In genomic region chrX:53975545-53976272, GRCm38 (mm10) we compare ENCODE assay signal across 9 mouse cellular contexts.
A peak's percentile ranks its signal among the peaks of the same experiment; 100 is the strongest.
DNase-seq lines count a peak whose midpoint lies in the region; ATAC-seq and TF ChIP-seq lines count a peak whose summit lies in the region.
"Had no signal": no experiment of that assay in that cellular context is flagged by ENCODE, and none has a peak within 500 bp of the region (broad histone marks: within the 10 kb centered on the region; RNA-seq: fewer than 3 reads in every experiment).

No protein-coding gene starts in this region.

- no peaks in the 10 kb centered on the region for H3K36me3 ChIP-seq in kidney, embryonic 14.5 days (ENCODE audit: control insufficient read depth, insufficient read depth, low read length)
- no peaks in the 10 kb centered on the region for H3K36me3 ChIP-seq in embryonic facial prominence, embryonic 15.5 days
- no peaks in the 10 kb centered on the region for H3K36me3 ChIP-seq in intestine, postnatal 0 days (ENCODE audit: control insufficient read depth, insufficient read depth)
- H3K36me3 ChIP-seq in neural tube, embryonic 12.5 days: no peaks in the 10 kb centered on the region

- DNase-seq in kidney, postnatal 10 days: no peak
- DNase-seq in adrenal gland, postnatal 10 days: no peak
- no peak for DNase-seq in kidney, adult 9 months
- no peak for DNase-seq in left cerebral cortex, adult 18-20 months (ENCODE audit: low spot score in 2 of 2)
- DNase-seq: lung, adult 18-20 months had no signal

- H3K27me3 ChIP-seq in kidney, embryonic 14.5 days (ENCODE audit: control insufficient read depth, insufficient read depth, low read length): no peaks in the 10 kb centered on the region
- H3K27me3 ChIP-seq in embryonic facial prominence, embryonic 15.5 days: no peaks in the 10 kb centered on the region
- no peaks in the 10 kb centered on the region for H3K27me3 ChIP-seq in intestine, postnatal 0 days (replicated peaks; ENCODE audit: control insufficient read depth, insufficient read depth, low read length)
- peaks cover 12% of the 10 kb centered on the region; the same call in 1 of the 2 replicates for H3K27me3 ChIP-seq in neural tube, embryonic 12.5 days (replicated peaks)

- no peak overlapping the region for H3K9ac ChIP-seq in kidney, embryonic 14.5 days (ENCODE audit: low read depth, low read length)
- H3K9ac ChIP-seq in embryonic facial prominence, embryonic 15.5 days: no peak overlapping the region
- H3K9ac ChIP-seq in intestine, postnatal 0 days (ENCODE audit: low read depth, low read length): no peak overlapping the region
- H3K9ac ChIP-seq in neural tube, embryonic 12.5 days: no peak overlapping the region

- no peaks in the 10 kb centered on the region for H3K4me1 ChIP-seq in kidney, embryonic 14.5 days (ENCODE audit: control insufficient read depth, insufficient read depth, low read length)
- no peaks in the 10 kb centered on the region for H3K4me1 ChIP-seq in embryonic facial prominence, embryonic 15.5 days
- no peaks in the 10 kb centered on the region for H3K4me1 ChIP-seq in intestine, postnatal 0 days (replicated peaks; ENCODE audit: control insufficient read depth, insufficient read depth, low read length)
- no peaks in the 10 kb centered on the region for H3K4me1 ChIP-seq in neural tube, embryonic 12.5 days

- no peaks in the 10 kb centered on the region for H3K9me3 ChIP-seq in kidney, embryonic 14.5 days (ENCODE audit: control insufficient read depth, low read length)
- no peaks in the 10 kb centered on the region for H3K9me3 ChIP-seq in embryonic facial prominence, embryonic 15.5 days (replicated peaks)
- H3K9me3 ChIP-seq in intestine, postnatal 0 days (ENCODE audit: control insufficient read depth): no peaks in the 10 kb centered on the region
- H3K9me3 ChIP-seq in neural tube, embryonic 12.5 days: no peaks in the 10 kb centered on the region

- H3K27ac ChIP-seq in kidney, embryonic 14.5 days (ENCODE audit: low read depth, low read length): no peak overlapping the region
- no peak overlapping the region for H3K27ac ChIP-seq in embryonic facial prominence, embryonic 15.5 days (replicated peaks)
- no peak overlapping the region for H3K27ac ChIP-seq in intestine, postnatal 0 days (ENCODE audit: low read depth, low read length)
- H3K27ac ChIP-seq in neural tube, embryonic 12.5 days: no peak overlapping the region

- 27% methylated on average over 27 of the region's 28 CpGs for WGBS in kidney, embryonic 14.5 days
- WGBS in embryonic facial prominence, embryonic 15.5 days: 20% methylated on average over 27 of the region's 28 CpGs
- WGBS in intestine, postnatal 0 days: 18% methylated on average over 28 of the region's 28 CpGs
- WGBS in neural tube, embryonic 12.5 days: 15% methylated on average over 28 of the region's 28 CpGs

- peak overlapping the region; percentile 32 for H3K4me3 ChIP-seq in kidney, embryonic 14.5 days (ENCODE audit: low read length)
- H3K4me3 ChIP-seq in embryonic facial prominence, embryonic 15.5 days (replicated peaks): peak overlapping the region; percentile 37
- H3K4me3 ChIP-seq in intestine, postnatal 0 days (ENCODE audit: low read depth, low read length): peak overlapping the region; percentile 33
- peak overlapping the region; percentile 30 for H3K4me3 ChIP-seq in neural tube, embryonic 12.5 days

- ATAC-seq in kidney, embryonic 14.5 days (ENCODE audit: low FRiP score, low TSS enrichment): 0 out of 2 replicates have a peak, but pooled peaks have one; percentile 24
- no peak for ATAC-seq in embryonic facial prominence, embryonic 15.5 days (ENCODE audit: insufficient number of reproducible peaks, low FRiP score, low TSS enrichment, low read depth)
- ATAC-seq in intestine, postnatal 0 days: no peak
- ATAC-seq in neural tube, embryonic 12.5 days (ENCODE audit: low FRiP score, low read depth): peak; percentile 52

- H3K4me2 ChIP-seq in kidney, embryonic 14.5 days (replicated peaks; ENCODE audit: low read depth, low read length): peak overlapping the region; percentile 53
- peak overlapping the region; percentile 68 for H3K4me2 ChIP-seq in embryonic facial prominence, embryonic 15.5 days (replicated peaks)
- peak overlapping the region; percentile 62 for H3K4me2 ChIP-seq in intestine, postnatal 0 days (replicated peaks; ENCODE audit: low read depth)
- H3K4me2 ChIP-seq in neural tube, embryonic 12.5 days (replicated peaks): peak overlapping the region; percentile 71

- no peak for TF ChIP-seq CTCF in intestine, postnatal 0 days (IDR thresholded peaks at IDR 0.05; ENCODE audit: low read depth)

Comparison
In these comparisons a context has a peak if more than half of its experiments do, and no peak if none do; other contexts are left out.
1. ATAC-seq: peak in kidney, embryonic 14.5 days (single experiment) and neural tube, embryonic 12.5 days (single experiment); none in embryonic facial prominence, embryonic 15.5 days (single experiment) and intestine, postnatal 0 days (single experiment).
2. Peak in every context shown above with its lines, with median percentiles within 50 percentile points of each other: H3K4me2 ChIP-seq and H3K4me3 ChIP-seq.